Mouse (Mus musculus) CD4-positive, CD25-positive, alpha-beta regulatory T cell, adult 9 weeks (primary cell): ENCODE data around the gene 4933434E20Rik. TPM values are rescaled to one million over a fixed set of nuclear protein-coding genes. Genes with fewer than 3 reads are reported as not detected.

Experiments
- polyA plus RNA-seq: library from polyadenylated mRNA; unstranded; fragments of 100-300 nt; shearing (Covaris generic); gene quantifications from one replicate; pipeline ENCODE4 v1.2.1, GENCODE M21; 2017

Gene 4933434E20Rik
- polyA plus RNA-seq: 171 TPM

DNA sequence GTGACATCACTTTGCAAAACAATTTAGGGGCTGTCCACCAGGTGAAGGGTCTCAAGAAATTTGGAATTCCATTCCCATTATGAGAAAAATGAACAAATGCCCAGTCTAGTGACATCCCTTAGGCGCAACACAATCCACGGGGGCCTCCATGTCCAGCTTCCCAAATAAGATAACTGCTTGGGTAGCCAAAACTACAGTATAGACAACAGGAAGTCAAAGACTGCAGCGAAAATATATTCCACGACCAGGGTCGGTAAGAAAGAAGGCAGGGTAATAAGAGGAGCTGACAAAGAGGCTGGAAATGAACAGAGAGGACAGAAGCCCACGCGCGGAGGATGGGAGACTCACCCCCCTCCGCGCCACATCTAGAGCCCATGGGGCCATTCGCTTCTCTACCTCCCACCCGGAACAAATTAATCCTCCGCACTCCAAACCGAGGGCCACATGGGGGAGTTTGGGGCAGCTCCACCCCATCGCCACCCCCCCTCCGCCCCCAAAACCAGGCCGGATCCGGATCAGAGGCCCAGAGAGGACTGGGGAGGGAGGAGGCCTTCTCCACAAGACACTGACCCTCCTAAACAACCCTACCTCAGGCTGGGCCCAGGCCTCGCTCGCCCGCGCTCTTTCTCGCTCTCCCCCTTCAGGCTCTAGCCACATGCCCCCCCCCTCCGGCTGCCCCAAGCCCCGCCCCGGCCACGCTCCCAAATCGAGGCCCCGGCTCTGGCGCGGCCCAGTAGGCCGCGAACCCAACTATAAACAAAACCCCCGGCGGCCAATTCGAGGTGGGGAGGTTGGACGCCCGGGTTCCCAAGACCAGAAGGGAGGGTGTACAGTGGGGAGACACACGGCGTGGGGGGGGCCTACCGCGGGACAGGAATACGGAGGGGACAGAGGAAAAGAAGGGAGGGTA lies at the start of gene 4933434E20Rik:
TSS of gene 4933434E20Rik (plus strand) at position 196 of the 910 bp plus-strand sequence.

GRCm38 (mm10) chr3:90052351-90053241 lies 1.2 kb downstream of the 4933434E20Rik start, which contains the start of gene Ubap2l:
Gene Ubap2l, minus strand, starts transcription at chr3:90052628.

DNA sequence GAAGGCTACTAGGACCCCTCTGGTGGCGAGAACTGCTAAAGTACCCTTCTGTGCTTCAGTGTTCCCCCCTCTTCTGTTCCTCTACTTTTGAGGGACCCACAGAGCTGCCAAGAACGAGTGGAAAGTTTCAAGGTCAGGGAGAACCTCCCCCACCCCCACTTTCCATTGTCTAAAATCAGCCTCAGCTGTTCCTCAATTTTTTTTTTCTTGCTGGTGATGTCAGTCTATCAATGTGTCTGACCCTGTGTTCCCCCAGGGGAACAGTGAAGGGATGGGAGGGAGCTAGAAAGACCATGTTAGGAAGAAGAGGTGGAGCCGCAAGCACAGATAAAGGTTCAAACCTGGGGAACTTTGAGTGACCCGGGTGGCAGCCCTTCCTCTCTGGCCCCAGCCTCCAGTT lies 20.9 kb downstream of the 4933434E20Rik start, which contains the start of gene Tpm3:
TSS of gene Tpm3 (plus strand) at position 356 of the 400 bp plus-strand sequence.

DNA sequence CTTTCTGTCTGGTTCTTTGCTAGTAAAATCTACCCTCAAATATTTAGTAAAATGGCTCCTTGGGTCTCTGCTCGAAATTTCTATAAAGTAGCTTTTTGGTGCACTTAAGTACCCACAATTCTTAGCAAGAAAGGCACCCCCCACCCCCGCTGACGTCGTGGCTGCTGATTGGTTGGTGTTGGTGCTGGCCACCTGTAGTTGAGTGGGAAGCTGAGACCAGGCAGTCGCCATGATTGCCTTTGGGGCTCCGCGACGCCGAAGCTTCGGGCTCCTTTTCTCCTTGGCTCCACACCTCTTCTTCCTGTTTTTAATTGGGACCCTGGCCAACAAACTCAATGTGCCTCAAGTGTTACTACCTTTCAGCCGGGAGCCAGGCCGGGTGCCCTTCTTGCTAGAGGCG lies 52.5 kb downstream of the 4933434E20Rik start, which contains the start of gene Nup210l:
TSS of gene Nup210l (plus strand) at position 195 of the 400 bp plus-strand sequence.

Other genes with a start within 250 kb of the 4933434E20Rik start
- 8.3 TPM for gene She, start 220.3 kb upstream of the 4933434E20Rik start, polyA plus RNA-seq
- 16.8 TPM for gene Il6ra, start 138.4 kb upstream of the 4933434E20Rik start, polyA plus RNA-seq
- 28.4 TPM for gene Atp8b2, start 88.1 kb upstream of the 4933434E20Rik start, polyA plus RNA-seq
- gene Hax1, start 52.9 kb upstream of the 4933434E20Rik start, polyA plus RNA-seq: 116 TPM
- 266 TPM for gene Ubap2l, start 992 bp downstream of the 4933434E20Rik start, polyA plus RNA-seq
- gene Tpm3, start 21.0 kb downstream of the 4933434E20Rik start, polyA plus RNA-seq: 1,011 TPM
- 0.74 TPM for gene Nup210l, start 52.5 kb downstream of the 4933434E20Rik start, polyA plus RNA-seq
- 3,559 TPM for gene Rps27, start 162.0 kb downstream of the 4933434E20Rik start, polyA plus RNA-seq
- 0.31 TPM for gene Rab13, start 162.1 kb downstream of the 4933434E20Rik start, polyA plus RNA-seq
- gene Jtb, start 180.0 kb downstream of the 4933434E20Rik start, polyA plus RNA-seq: 220 TPM
- 0.17 TPM for gene Creb3l4, start 191.9 kb downstream of the 4933434E20Rik start, polyA plus RNA-seq
- 3.7 TPM for gene Slc39a1, start 196.5 kb downstream of the 4933434E20Rik start, polyA plus RNA-seq
- 76.0 TPM for gene Crtc2, start 202.5 kb downstream of the 4933434E20Rik start, polyA plus RNA-seq
- 44.5 TPM for gene Dennd4b, start 213.5 kb downstream of the 4933434E20Rik start, polyA plus RNA-seq
- 13.5 TPM for gene Gatad2b, start 241.5 kb downstream of the 4933434E20Rik start, polyA plus RNA-seq